Mouse (Mus musculus) neutrophil, adult 5-6 weeks (primary cell): ENCODE data around the gene Dzip3. TPM values are rescaled to one million over a fixed set of nuclear protein-coding genes. Genes with fewer than 3 reads are reported as not detected.

Experiments used
- ATAC-seq: fragments of 151-379, 151-347 bp; 2 replicates; pipeline ENCODE4 v1.8.0; 2017; ENCODE audit warnings: mild to moderate bottlenecking, moderate TSS enrichment; ENCODE audit not compliant: insufficient number of reproducible peaks, poor library complexity, low FRiP score, severe bottlenecking; ENCODE audit errors: extremely low read depth
- total RNA-seq: library from RNA; stranded (forward); fragments of 200-1000 nt; gene quantifications from 2 replicates; pipeline ENCODE4 v1.2.3, GENCODE M21; 2017

Dzip3 gene
- total RNA-seq: 13.6 and 16.6 TPM in 2 replicates

- peak; percentile 92 for ATAC-seq
Measured at GRCm38 (mm10) chr16:48993559-48994342, at the start of gene Dzip3, which contains the start of gene Cip2a. Gene Dzip3 (minus strand): TSS chr16:48994165. Gene Cip2a (plus strand): TSS chr16:48994185.

GRCm38 (mm10) chr16:49040554-49041221, 46.7 kb upstream of the Dzip3 start:
- ATAC-seq: no peak

DNA sequence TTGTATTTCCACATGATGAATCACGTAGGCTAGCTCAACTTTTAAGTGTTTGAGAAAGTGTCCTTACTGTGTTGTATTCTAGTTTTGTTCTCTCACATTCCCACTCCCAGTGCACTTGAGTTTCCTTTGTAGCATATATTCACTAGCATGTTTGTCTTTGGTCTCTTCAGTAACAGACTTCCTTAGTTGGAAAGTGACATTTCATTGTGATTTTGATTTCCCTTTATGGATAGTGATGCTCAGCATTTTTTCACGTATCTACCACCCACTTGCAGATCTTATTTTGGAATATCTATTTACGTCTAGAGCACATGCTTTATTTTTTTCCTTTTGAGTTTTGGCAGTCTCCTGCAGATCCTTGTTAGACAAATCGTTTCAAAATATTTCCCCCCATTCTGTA, 43.8 kb upstream of the Dzip3 start:
- ATAC-seq: no peak

- ATAC-seq: no peak
Measured at GRCm38 (mm10) chr16:49035852-49036251, 41.9 kb upstream of the Dzip3 start.

DNA sequence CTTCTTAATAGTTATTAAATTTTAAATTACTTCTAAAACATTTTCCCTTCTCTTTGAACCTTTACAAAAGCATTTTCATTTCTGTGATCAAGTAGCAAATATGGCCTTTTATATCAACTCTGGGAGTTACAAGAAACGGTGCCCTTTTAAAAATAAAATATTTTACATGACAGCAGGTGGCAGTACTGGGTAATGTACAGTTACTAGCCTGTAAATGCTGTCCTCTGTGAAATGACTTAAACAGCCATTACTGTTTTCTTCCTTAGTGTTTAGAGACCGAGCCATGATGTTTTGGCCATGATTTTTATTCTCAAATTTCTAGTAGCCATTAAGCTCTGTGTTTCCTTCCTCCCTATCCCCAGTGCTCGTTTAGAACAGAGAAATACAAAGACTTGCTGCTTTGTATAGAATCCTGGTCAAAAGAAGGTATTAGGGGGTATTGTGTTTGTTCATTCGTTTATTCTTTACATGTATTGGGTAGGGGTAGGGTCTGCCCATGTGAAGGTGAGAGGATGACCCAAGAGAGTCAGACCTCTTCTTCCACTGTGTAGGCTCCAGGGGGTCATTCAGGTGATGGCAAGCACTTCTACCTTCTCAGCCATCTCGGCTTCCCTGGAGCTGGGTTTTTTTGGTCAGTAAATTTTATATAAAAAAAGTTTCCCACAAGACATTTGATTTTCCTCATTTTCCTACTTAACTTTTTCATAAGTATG, 22.8 kb upstream of the Dzip3 start:
- ATAC-seq: no peak

GRCm38 (mm10) chr16:49004151-49004550, 10.2 kb upstream of the Dzip3 start:
- no peak for ATAC-seq

GRCm38 (mm10) chr16:48994343-48994693, 353 bp upstream of the Dzip3 start:
- no peak for ATAC-seq

DNA sequence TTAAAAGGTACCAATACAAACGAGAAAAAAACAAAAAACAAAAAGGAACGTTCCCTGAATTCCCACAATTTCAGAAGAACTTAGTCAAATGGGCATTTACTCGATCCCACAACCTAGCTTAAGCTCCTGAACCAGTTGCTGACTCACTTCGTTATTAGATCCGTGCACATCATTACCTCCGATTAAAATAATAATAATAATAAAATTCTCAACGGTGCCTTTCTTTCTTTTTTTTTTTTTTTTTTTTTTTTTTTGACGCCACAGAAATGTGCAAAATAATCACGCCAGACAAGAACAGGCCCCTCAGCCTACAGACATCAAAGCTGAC, 770 bp downstream of the Dzip3 start:
- no peak for ATAC-seq

DNA sequence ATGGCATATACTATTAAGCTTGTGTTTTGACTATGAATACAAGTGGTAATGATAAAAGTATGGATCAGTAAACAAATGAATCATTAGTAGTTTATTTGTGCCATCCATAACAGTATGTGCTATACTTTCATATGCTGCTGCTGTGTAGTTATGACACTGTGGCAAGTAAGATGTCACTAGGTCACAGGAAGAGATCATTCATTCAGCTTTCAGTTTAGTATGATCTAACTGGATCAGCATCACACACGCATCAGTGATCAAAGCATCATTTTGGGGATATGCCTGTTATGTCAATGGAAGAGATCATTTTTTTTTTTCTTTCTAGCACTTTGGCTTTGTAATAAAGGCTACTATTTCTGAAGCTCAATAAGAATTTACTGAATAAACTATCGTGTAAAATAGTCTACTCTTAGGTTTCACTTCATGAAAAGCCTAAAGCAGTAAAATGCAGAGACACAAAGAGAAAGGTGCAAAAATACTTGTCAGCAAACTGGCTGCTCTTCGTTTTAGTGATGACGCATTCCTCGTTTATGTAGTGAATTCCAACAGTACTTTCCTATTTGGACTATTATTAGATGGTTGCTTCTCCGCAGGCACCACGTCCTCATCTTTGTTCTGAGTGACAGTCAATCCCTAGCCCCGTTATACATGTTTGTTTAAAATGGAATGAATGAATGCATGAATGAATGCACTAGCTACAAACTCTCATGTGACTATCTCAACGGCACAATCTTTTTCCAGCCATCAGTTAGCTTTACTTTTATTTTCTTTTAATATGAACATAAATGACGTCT, 1.3 kb downstream of the Dzip3 start:
- ATAC-seq: 0 out of 2 replicates have a peak, but pooled peaks have one; percentile 16

DNA sequence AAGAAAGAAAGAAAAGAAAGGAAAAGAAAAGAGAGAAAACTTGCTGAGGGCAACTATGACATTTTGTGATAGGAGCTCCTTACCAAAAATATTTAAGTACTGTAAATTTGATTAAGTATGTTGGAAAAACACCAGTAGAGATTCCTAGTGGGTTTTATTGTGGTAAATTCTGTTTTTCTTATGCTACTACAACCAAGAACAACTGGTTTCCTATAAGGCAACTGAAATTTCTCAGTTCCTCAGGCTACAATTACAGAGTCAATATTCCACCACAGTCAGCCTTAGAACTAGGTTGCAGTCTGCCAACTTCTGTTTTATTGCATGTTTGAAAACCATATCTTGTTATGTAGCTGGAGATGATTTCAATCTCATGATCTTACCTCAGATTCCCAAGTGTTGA, 4.3 kb downstream of the Dzip3 start:
- ATAC-seq: no peak

- ATAC-seq: no peak
Measured at GRCm38 (mm10) chr16:48985034-48985627, 8.8 kb downstream of the Dzip3 start.

- ATAC-seq: no peak
Measured at GRCm38 (mm10) chr16:48979965-48980364, 14.0 kb downstream of the Dzip3 start.

DNA sequence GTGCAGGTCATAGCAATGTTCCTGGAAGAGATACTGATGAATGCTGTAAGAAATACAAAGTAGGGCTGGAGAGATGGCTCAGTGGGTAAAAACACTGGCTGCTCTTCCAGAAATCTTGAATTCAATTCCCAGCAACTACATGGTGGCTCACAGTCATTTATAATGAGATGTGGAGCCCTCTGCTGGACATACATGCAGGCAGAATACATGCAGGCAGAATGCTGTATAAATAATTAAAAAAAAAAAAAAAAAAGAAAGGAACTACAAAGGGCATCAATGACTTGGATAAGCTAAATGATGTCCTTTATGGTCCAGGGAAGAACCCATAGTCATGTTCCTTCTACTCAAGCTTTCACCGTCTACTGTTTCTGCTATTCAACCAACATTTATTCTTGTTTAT, 20.4 kb downstream of the Dzip3 start:
- no peak for ATAC-seq

DNA sequence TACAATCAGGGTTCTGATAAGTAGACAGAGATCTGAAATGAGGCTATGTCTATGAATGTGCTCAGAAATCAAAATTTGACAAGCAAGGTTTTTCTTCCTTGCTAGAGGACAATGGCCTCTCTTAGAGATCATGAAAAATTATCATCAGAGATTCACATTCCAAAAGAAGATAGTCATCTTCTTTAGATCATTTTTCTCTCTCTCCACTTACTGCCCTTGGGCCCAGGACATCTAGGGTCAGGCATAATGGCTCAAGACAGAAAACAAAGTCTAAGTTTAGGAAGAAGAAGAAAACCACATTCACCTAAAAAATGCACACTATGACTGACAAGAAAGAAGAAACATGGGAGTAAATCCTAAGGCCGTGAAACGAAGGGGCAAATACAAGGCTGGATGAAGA, 21.0 kb downstream of the Dzip3 start:
- ATAC-seq: no peak

DNA sequence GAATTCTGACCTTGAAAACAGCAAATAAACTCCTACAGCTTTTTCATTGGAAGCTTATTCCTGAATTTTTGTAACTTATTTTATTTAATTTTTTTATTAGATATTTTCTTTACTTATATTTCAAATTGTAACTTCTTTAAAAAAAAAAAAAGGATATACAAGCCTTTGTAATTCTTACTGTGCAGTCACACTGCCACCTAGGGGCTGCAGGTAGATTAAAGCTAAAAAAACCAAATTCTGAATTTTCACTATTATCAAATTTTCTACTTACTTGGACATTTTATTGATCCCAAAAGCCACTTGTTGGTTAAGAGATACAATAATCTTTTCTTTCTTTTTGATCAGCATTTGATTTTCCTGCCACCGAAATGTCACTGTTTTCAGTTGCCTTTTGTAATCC, 52.2 kb downstream of the Dzip3 start:
- 0 out of 2 replicates have a peak, but pooled peaks have one; percentile 44 for ATAC-seq

DNA sequence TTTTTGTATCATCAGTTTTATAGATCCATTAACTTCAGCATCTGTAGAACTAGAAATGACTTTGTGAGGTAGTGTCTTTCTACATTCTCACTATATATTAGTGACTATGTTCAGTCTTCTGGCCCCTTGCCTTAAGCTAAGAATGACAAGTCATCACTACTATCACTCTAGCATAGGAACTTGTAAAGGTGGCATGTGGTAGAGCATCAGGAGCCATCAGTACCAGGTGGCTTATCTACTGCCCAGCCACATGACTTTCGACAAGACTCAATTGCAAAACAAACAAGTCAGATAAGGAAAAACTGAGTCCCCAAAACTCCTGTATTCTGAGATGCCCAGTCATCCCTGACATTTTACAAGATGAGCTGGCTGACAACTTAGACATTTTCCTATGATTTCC, 70.2 kb downstream of the Dzip3 start:
- no peak for ATAC-seq

GRCm38 (mm10) chr16:48913206-48913605, 80.8 kb downstream of the Dzip3 start:
- no peak for ATAC-seq

- ATAC-seq: no peak
Measured at GRCm38 (mm10) chr16:48911184-48911583, 82.8 kb downstream of the Dzip3 start.

GRCm38 (mm10) chr16:48899868-48900267, 94.1 kb downstream of the Dzip3 start:
- no peak for ATAC-seq
